Mouse (Mus musculus) lung, embryonic 14.5 days (tissue): ENCODE data around the gene Hmg20b. TPM values are rescaled to one million over a fixed set of nuclear protein-coding genes. Genes with fewer than 3 reads are reported as not detected.
A peak's percentile ranks its signal among the peaks of the same experiment; 100 is the strongest.

Source experiments
- ATAC-seq: fragments of 200-750 bp; cut with Nextera tagmentation; 2 replicates; pipeline ENCODE4 v1.8.0; 2017; ENCODE audit warnings: mild to moderate bottlenecking, moderate TSS enrichment, moderate library complexity; ENCODE audit not compliant: insufficient read depth
- DNase-seq: peaks from one replicate; pipeline ENCODE4 v3.0.0-alpha.2; 2015
- H3K27ac ChIP-seq: fragments of 300-500 bp; sonication (generic); 2 replicates; pipeline ENCODE4 v1.5.1; 2014; ENCODE audit warnings: low read depth, mild to moderate bottlenecking, moderate library complexity
- H3K27me3 ChIP-seq: fragments of 300-500 bp; sonication (generic); 2 replicates; pipeline ENCODE4 v1.6.1; 2014; ENCODE audit warnings: low read length, control low read depth; ENCODE audit not compliant: insufficient read depth
- H3K36me3 ChIP-seq: fragments of 300-500 bp; sonication (generic); 2 replicates; pipeline ENCODE4 v1.6.1; 2014; ENCODE audit warnings: control low read depth; ENCODE audit not compliant: insufficient read depth
- H3K4me1 ChIP-seq: fragments of 300-500 bp; sonication (generic); 2 replicates; pipeline ENCODE4 v1.6.1; 2014; ENCODE audit warnings: antibody characterized with exemption, control low read depth; ENCODE audit not compliant: insufficient read depth
- H3K4me2 ChIP-seq: fragments of 300-500 bp; sonication (generic); 2 replicates; pipeline ENCODE4 v1.6.1; 2014; ENCODE audit warnings: mild to moderate bottlenecking
- H3K4me3 ChIP-seq: fragments of 300-500 bp; sonication (generic); 2 replicates; pipeline ENCODE4 v1.5.1; 2014; ENCODE audit warnings: low read depth, low read length
- H3K9ac ChIP-seq: fragments of 300-500 bp; sonication (generic); 2 replicates; pipeline ENCODE4 v1.6.1; 2014
- H3K9me3 ChIP-seq: fragments of 300-500 bp; sonication (generic); 2 replicates; pipeline ENCODE4 v1.6.1; 2016; ENCODE audit warnings: low read depth, low read length, control low read depth
- CTCF ChIP-seq: IDR thresholded peaks from 2 replicates; pipeline ENCODE4 v1.5.1; 2016; ENCODE audit warnings: antibody characterized with exemption, low read depth
- WGBS: fragments of 180-500 bp; shearing (Covaris S2); extraction: QIAGEN DNeasy Blood & Tissue Kit; methylation state at CpG from one replicate; pipeline ENCODE4 v1.1.7; 2014; 5-methylcytosine and 5-hydroxymethylcytosine counted together
- polyA plus RNA-seq: library from polyadenylated mRNA; unstranded; fragments of >200 nt; fragmentation: Nextera tagmentation; extraction: Ambion mirVana; gene quantifications from 2 replicates; pipeline ENCODE4 v1.2.1, GENCODE M21; 2014

The Hmg20b gene
- polyA plus RNA-seq, 1 experiment from 2014 or later: 105 TPM

DNA sequence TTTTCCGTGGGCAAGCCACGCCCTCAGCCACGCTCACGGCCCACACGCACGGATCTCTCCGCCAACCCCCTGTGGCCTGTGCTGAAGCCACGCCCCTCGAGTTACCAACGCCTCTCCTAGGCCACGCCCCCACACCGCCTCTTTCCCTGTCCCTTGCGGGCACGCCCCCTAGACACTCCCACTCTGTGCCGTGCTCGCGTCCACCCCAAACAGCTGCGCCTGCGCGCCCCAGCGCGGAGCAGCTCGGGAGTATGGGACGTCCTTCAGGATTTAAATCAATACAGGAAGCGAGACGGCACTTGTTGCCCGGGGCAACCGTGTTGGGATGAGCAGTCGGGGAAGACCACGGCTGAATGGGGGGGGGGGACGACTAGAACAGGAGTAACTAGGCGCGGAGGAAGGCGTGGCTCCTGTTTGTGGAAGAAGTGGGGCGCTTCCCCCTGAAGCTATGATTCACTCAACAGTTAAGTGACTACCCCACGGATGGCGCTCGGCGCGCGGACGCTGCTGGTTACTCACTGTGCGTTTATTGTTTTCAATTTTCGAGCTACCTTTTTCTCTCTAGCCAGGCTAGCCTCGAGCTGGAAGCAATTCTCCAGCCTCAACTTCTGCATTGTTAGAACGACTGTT is 28.4 kb upstream of the Hmg20b start:
- 0% methylated on average over 45 of the region's 46 CpGs for WGBS
- peak overlapping the region; percentile 95 for H3K9ac ChIP-seq

DNA sequence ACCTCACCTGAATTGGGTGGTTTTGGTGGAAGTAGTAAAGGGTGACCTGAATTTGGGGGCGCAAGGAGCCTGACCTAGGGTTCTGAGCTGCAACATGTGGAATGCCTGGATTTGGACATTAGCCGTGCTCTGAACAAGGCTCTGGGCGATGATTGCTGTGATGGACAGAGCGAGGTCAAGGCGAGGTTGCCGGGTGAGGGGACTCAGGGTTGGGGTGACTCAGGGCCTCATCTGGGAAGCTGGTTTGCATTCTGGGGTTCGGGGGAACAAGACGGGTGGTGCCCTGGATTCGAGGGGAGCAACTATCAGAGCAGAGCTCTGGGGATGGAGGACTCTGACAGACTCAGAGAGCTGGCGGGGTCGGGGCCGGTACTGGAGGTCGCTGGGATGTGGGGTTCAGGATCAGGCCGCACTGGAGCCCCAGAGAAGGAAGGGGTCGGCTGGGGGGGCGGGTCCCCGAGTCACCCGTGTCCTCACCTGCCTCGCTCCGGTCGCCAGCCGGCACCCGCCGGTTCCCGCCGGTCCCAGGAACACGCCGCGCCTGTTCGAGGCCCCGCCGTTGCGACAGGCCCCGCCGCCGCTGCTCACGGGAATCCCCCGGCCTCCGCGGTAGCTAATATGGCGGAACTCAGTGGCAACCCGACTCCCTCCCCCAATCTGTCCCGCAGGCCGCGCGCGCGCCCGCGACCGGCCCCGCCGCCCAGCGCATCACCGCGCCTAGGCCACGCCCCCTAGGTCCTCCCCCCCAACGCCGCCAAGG is 27.7 kb upstream of the Hmg20b start, which contains the start of gene Fzr1:
Gene Fzr1 (minus strand): TSS at position 724 of the 760 bp plus-strand sequence.
- DNase-seq: no peak
- peaks cover 9% of the 10 kb centered on the region for H3K4me1 ChIP-seq
- peak within 1 kb of the TSS; percentile 83 for H3K27ac ChIP-seq
- peak within 1 kb of the TSS; percentile 89 for H3K4me3 ChIP-seq
- peak; percentile 62 for ATAC-seq
- peaks cover 36% of the 10 kb centered on the region for H3K36me3 ChIP-seq
- 1% methylated on average over 49 of the region's 59 CpGs for WGBS
- TF ChIP-seq CTCF: no peak
- peak within 1 kb of the TSS; percentile 71 for H3K4me2 ChIP-seq
- no peaks in the 10 kb centered on the region for H3K27me3 ChIP-seq
- H3K9me3 ChIP-seq: no peaks in the 10 kb centered on the region
- peak within 1 kb of the TSS; percentile 95 for H3K9ac ChIP-seq

More for the DNA sequence above, 28.4 kb upstream of the Hmg20b start:
- Histone ChIP-seq H3K4me1 (peaks cover 9% of the 10 kb centered on the region), H3K9me3 (no peaks in the 10 kb centered on the region), H3K27me3 (no peaks in the 10 kb centered on the region), H3K27ac (peak overlapping the region; percentile 71), H3K4me3 (peak overlapping the region; percentile 89), H3K36me3 (peaks cover 29% of the 10 kb centered on the region), H3K4me2 (peak overlapping the region; percentile 71)
- TF ChIP-seq CTCF: no peak
- ATAC-seq: peak; percentile 95
- DNase-seq: peak; percentile 100

DNA sequence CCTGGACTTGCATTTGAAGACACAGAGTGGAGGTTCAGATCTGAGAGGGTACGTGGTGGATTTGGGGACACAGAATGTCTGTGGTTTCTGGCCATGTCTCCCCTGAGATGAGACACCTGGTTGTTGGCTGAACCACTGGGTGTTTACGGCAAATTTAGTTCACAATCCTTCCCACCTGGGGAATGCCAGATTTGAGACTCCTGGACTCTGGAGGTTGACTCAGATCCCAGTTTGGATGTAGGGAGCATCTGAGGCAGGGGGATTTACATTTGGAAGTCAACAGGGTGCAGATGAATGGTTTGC is 27.0 kb upstream of the Hmg20b start:
- Histone ChIP-seq H3K27ac (peak overlapping the region; percentile 83), H3K4me2 (peak overlapping the region; percentile 71), H3K4me3 (peak overlapping the region; percentile 89), H3K4me1 (peaks cover 9% of the 10 kb centered on the region), H3K27me3 (no peaks in the 10 kb centered on the region), H3K9ac (peak overlapping the region; percentile 95), H3K9me3 (no peaks in the 10 kb centered on the region), H3K36me3 (peaks cover 42% of the 10 kb centered on the region)
- DNase-seq: no peak
- 44% methylated on average over 2 of the region's 2 CpGs for WGBS
- TF ChIP-seq CTCF: no peak
- ATAC-seq: no peak

DNA sequence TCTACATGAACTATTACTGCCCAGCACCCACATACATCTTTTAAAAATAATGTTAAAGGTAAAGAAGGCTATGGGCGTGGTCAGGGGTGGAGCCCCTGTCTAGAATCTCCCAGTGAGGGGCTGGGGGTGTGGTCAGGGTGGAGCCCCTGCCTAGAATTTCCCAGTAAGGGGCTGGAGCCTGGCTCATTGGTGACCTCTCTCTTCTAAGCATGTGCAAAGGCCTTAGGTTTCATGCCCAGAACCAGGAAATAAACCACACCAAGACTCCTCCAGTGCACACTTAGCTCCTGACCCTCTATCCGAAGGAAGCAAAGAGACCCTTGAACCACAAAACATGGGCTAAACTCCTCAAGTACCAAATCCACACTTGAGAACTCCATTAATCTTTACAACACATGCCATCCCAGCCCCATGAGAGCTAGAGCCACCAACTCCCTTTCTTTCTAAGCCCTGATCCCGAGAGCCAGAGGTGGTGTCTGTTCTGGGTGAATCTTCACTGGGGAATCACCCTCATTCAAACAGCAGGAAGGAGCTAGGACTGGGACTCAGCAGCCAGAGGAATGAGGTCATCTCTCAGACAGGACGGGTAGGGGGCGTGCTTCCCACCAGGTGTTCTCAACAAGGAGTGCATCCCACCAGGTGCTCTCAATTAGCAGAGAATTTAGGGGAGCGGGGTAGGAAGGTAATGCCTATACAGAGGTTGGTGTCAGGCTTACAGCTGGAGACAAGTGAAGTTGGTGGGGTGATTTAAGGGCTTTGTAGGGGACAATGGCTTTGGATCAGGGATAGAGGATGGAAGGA is 26.5 kb upstream of the Hmg20b start:
- Histone ChIP-seq H3K27ac (no peak overlapping the region), H3K9ac (peak overlapping the region; percentile 95), H3K4me3 (peak overlapping the region; percentile 89), H3K36me3 (peaks cover 48% of the 10 kb centered on the region), H3K4me1 (peaks cover 9% of the 10 kb centered on the region), H3K27me3 (no peaks in the 10 kb centered on the region), H3K9me3 (no peaks in the 10 kb centered on the region), H3K4me2 (peak overlapping the region; percentile 71)
- 30% methylated on average over 6 of the region's 6 CpGs for WGBS
- TF ChIP-seq CTCF: no peak
- peak; percentile 44 for DNase-seq
- ATAC-seq: no peak

DNA sequence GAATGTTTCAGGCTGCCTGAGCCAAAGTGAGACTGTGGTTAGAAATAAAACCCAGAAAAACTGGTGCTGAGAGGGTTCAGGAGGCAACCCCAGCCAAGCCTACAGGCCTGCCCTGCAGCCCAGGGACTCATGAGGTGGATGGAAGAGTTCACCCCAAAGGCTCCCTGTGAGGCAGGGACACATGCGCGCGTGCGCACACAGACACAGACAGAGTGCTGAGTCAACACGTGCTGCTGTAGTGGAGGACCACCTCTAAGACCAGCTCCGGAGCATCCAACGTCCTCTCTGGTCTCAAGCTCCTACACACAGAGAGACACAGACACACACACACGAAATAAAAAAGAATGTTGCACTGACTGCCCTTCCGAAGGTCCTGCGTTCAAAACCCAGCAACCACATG is 25.0 kb upstream of the Hmg20b start:
- no peaks in the 10 kb centered on the region for H3K27me3 ChIP-seq
- no peak overlapping the region for H3K4me3 ChIP-seq
- WGBS: 89% methylated on average over 10 of the region's 10 CpGs
- no peak overlapping the region for H3K9ac ChIP-seq
- ATAC-seq: no peak
- no peak for TF ChIP-seq CTCF
- no peak overlapping the region for H3K27ac ChIP-seq
- H3K4me2 ChIP-seq: no peak overlapping the region; the same call in 1 of the 2 replicates
- H3K4me1 ChIP-seq: peaks cover 9% of the 10 kb centered on the region
- H3K9me3 ChIP-seq: no peaks in the 10 kb centered on the region
- DNase-seq: no peak
- peaks cover 62% of the 10 kb centered on the region for H3K36me3 ChIP-seq

DNA sequence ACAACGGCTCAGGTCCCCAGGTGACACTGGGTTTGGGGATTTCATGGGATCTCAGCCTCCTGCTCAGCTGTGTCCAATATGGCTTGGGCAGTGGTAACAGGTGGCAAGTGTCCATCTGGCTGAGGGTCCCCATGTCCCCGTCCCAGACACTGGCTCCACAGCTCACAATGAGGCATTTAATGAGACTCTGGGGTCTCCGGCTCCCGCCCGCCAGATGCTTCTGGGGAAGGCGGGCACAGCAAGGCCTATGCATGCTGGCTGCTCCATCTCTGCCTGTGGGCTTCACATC is 16.9 kb upstream of the Hmg20b start:
- Histone ChIP-seq H3K4me2 (no peak overlapping the region), H3K27me3 (peaks cover 8% of the 10 kb centered on the region; the same call in 1 of the 2 replicates), H3K36me3 (peaks cover 65% of the 10 kb centered on the region), H3K4me3 (no peak overlapping the region), H3K4me1 (peaks cover 22% of the 10 kb centered on the region), H3K27ac (no peak overlapping the region), H3K9ac (no peak overlapping the region), H3K9me3 (no peaks in the 10 kb centered on the region)
- no peak for TF ChIP-seq CTCF
- WGBS: 72% methylated on average over 6 of the region's 6 CpGs
- no peak for ATAC-seq
- no peak for DNase-seq
